Mouse (Mus musculus) myocyte (in vitro differentiated cells): ENCODE measurements around the gene Olfr43.

Experiments
- MAX ChIP-seq: IDR thresholded peaks from one replicate; pipeline ENCODE4 v1.6.1; 2011; ENCODE audit warnings: low read depth, mild to moderate bottlenecking, control low read depth
- POLR2A ChIP-seq: IDR thresholded peaks from one replicate; pipeline ENCODE4 v1.6.1; 2011; ENCODE audit warnings: low read depth, mild to moderate bottlenecking, control low read depth, moderate library complexity; ENCODE audit not compliant: insufficient read length
- POLR2AphosphoS2 ChIP-seq: IDR thresholded peaks from one replicate; pipeline ENCODE4 v1.6.1; 2011; ENCODE audit warnings: low read depth, control low read depth; ENCODE audit not compliant: insufficient read length

DNA sequence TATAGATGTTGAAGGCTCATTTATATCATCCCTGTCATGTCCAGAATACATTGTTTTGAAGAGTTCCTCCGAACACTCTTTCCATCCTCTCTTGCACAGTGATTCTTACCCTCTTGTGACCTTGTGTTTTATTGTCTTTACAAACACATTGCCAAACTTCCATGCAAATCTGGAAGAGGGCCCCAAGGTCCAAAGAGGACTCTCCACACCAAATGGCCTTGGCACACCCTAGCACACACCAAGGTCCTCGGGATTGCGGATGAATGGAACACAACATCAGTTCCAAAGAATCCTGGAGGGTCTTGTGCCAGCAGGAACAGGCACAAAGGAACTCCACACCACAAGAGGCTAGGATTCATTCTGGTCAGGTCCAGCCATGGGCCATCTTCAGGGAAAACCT, 30.0 kb upstream of the Olfr43 start:
- TF ChIP-seq POLR2A (no peak), MAX (no peak), POLR2AphosphoS2 (no peak)
